Mouse (Mus musculus) liver, embryonic 11.5 days (tissue): ENCODE results near the gene Faiml. TPM values are rescaled to one million over a fixed set of nuclear protein-coding genes. Genes with fewer than 3 reads are reported as not detected.

Experiments used
- ATAC-seq: fragments of 200-750 bp; cut with Nextera tagmentation; replicated peaks from 2 replicates; pipeline ENCODE4 v1.8.0; 2017; ENCODE audit warnings: moderate number of reproducible peaks, mild to moderate bottlenecking, moderate TSS enrichment, moderate library complexity; ENCODE audit not compliant: low FRiP score
- DNase-seq: peaks from one replicate; pipeline ENCODE4 v3.0.0-alpha.2; 2017; ENCODE audit warnings: low spot score
- H3K27ac ChIP-seq: fragments of 300-500 bp; sonication (generic); 2 replicates; pipeline ENCODE4 v1.5.1; 2014; ENCODE audit warnings: mild to moderate bottlenecking, low read depth, low read length, control low read depth
- H3K27me3 ChIP-seq: fragments of 300-500 bp; sonication (generic); replicated peaks from 2 replicates; pipeline ENCODE4 v1.6.1; 2014; ENCODE audit warnings: low read length, mixed read lengths; ENCODE audit not compliant: control insufficient read depth, insufficient read depth
- H3K36me3 ChIP-seq: fragments of 300-500 bp; sonication (generic); 2 replicates; pipeline ENCODE4 v1.6.1; 2014; ENCODE audit warnings: mild to moderate bottlenecking, low read length, moderate library complexity, mixed read lengths; ENCODE audit not compliant: control insufficient read depth, insufficient read depth
- H3K4me1 ChIP-seq: fragments of 300-500 bp; sonication (generic); replicated peaks from 2 replicates; pipeline ENCODE4 v1.6.1; 2014; ENCODE audit warnings: low read length, mixed read lengths; ENCODE audit not compliant: control insufficient read depth, insufficient read depth
- H3K4me2 ChIP-seq: fragments of 300-500 bp; sonication (generic); 2 replicates; pipeline ENCODE4 v1.6.1; 2014; ENCODE audit warnings: mild to moderate bottlenecking, control low read depth, moderate library complexity
- H3K4me3 ChIP-seq: fragments of 300-500 bp; sonication (generic); 2 replicates; pipeline ENCODE4 v1.5.1; 2014; ENCODE audit warnings: low read depth, low read length, control low read depth
- H3K9ac ChIP-seq: fragments of 300-500 bp; sonication (generic); 2 replicates; pipeline ENCODE4 v1.6.1; 2014; ENCODE audit warnings: low read depth, low read length, control low read depth
- H3K9me3 ChIP-seq: fragments of 300-500 bp; sonication (generic); 2 replicates; pipeline ENCODE4 v1.6.1; 2016; ENCODE audit warnings: low read length, inconsistent platforms, mixed read lengths; ENCODE audit not compliant: control insufficient read depth
- WGBS: fragments of 180-500 bp; shearing (Covaris S2); extraction: QIAGEN DNeasy Blood & Tissue Kit; methylation state at CpG from one replicate; pipeline ENCODE4 v1.1.7; 2014; 5-methylcytosine and 5-hydroxymethylcytosine counted together
- polyA plus RNA-seq: library from polyadenylated mRNA; unstranded; fragments of >200 nt; fragmentation: Nextera tagmentation; extraction: Ambion mirVana; gene quantifications from 2 replicates; pipeline ENCODE4 v1.2.1, GENCODE M21; 2014

Gene Faiml
- polyA plus RNA-seq = not detected in 2 replicates

GRCm38 (mm10) chr9:99237139-99237538 lies at the start of gene Faiml:
Faiml (minus strand) TSS chr9:99237239.
- H3K27ac ChIP-seq = no peak within 1 kb of the TSS
- no peaks in the 10 kb centered on the region for H3K27me3 ChIP-seq
- H3K4me1 ChIP-seq = 0 out of 2 replicates have a peak, but pooled peaks cover 2% of the 10 kb centered on the region
- H3K4me2 ChIP-seq = no peak within 1 kb of the TSS
- ATAC-seq (no peak), DNase-seq (no peak)
- H3K4me3 ChIP-seq = no peak within 1 kb of the TSS
- no peaks in the 10 kb centered on the region for H3K36me3 ChIP-seq
- 87% methylated on average over 14 of the region's 14 CpGs for WGBS
- no peak within 1 kb of the TSS for H3K9ac ChIP-seq
- no peaks in the 10 kb centered on the region for H3K9me3 ChIP-seq

GRCm38 (mm10) chr9:99258891-99259290 lies 21.9 kb upstream of the Faiml start:
- H3K9ac ChIP-seq = no peak overlapping the region
- H3K27me3 ChIP-seq = no peaks in the 10 kb centered on the region
- peaks cover 11% of the 10 kb centered on the region for H3K36me3 ChIP-seq
- no peaks in the 10 kb centered on the region; the same call in 1 of the 2 replicates for H3K4me1 ChIP-seq
- no peaks in the 10 kb centered on the region for H3K9me3 ChIP-seq
- H3K27ac ChIP-seq = no peak overlapping the region
- no peak overlapping the region for H3K4me2 ChIP-seq
- no peak overlapping the region for H3K4me3 ChIP-seq
- no peak for DNase-seq
- no peak for ATAC-seq
- 80% methylated on average over 5 of the region's 5 CpGs for WGBS

- peak; percentile 66 for ATAC-seq
Measured at GRCm38 (mm10) chr9:99256821-99257220, 19.8 kb upstream of the Faiml start.

GRCm38 (mm10) chr9:99256206-99256605 lies 19.2 kb upstream of the Faiml start:
- Histone ChIP-seq H3K4me3 (no peak overlapping the region), H3K36me3 (peaks cover 6% of the 10 kb centered on the region), H3K9me3 (no peaks in the 10 kb centered on the region), H3K27me3 (no peaks in the 10 kb centered on the region), H3K4me2 (no peak overlapping the region), H3K4me1 (no peaks in the 10 kb centered on the region; the same call in 1 of the 2 replicates), H3K9ac (no peak overlapping the region), H3K27ac (peak overlapping the region; percentile 43; the same call in 1 of the 2 replicates)
- WGBS = 87% methylated on average over 1 of the region's 1 CpGs
- ATAC-seq (no peak), DNase-seq (no peak)

More at GRCm38 (mm10) chr9:99256821-99257220, 19.8 kb upstream of the Faiml start:
- Histone ChIP-seq H3K36me3 (peaks cover 6% of the 10 kb centered on the region), H3K27ac (no peak overlapping the region), H3K4me3 (no peak overlapping the region), H3K27me3 (no peaks in the 10 kb centered on the region), H3K9me3 (no peaks in the 10 kb centered on the region), H3K9ac (no peak overlapping the region), H3K4me1 (no peaks in the 10 kb centered on the region; the same call in 1 of the 2 replicates), H3K4me2 (no peak overlapping the region)
- WGBS = 80% methylated on average over 3 of the region's 3 CpGs
- DNase-seq = no peak

GRCm38 (mm10) chr9:99253861-99254260 lies 16.8 kb upstream of the Faiml start:
- 75% methylated on average over 10 of the region's 10 CpGs for WGBS
- no peak overlapping the region for H3K4me2 ChIP-seq
- peaks cover 11% of the 10 kb centered on the region for H3K36me3 ChIP-seq
- ATAC-seq (no peak), DNase-seq (no peak)
- peaks cover 2% of the 10 kb centered on the region for H3K4me1 ChIP-seq
- H3K9me3 ChIP-seq = no peaks in the 10 kb centered on the region
- no peak overlapping the region for H3K27ac ChIP-seq
- H3K4me3 ChIP-seq = no peak overlapping the region
- no peak overlapping the region for H3K9ac ChIP-seq
- no peaks in the 10 kb centered on the region for H3K27me3 ChIP-seq

- H3K27me3 ChIP-seq = no peaks in the 10 kb centered on the region
- H3K4me3 ChIP-seq = no peak overlapping the region
- DNase-seq (no peak), ATAC-seq (no peak)
- 95% methylated on average over 4 of the region's 4 CpGs for WGBS
- no peak overlapping the region for H3K27ac ChIP-seq
- H3K36me3 ChIP-seq = peaks cover 11% of the 10 kb centered on the region
- no peaks in the 10 kb centered on the region for H3K9me3 ChIP-seq
- H3K4me1 ChIP-seq = peaks cover 25% of the 10 kb centered on the region
- no peak overlapping the region for H3K9ac ChIP-seq
- no peak overlapping the region for H3K4me2 ChIP-seq
Measured at GRCm38 (mm10) chr9:99248906-99249305, 11.9 kb upstream of the Faiml start.

GRCm38 (mm10) chr9:99248304-99248703 lies 11.3 kb upstream of the Faiml start:
- H3K4me1 ChIP-seq = peaks cover 25% of the 10 kb centered on the region

GRCm38 (mm10) chr9:99243895-99244293 lies 6.9 kb upstream of the Faiml start:
- Histone ChIP-seq H3K27me3 (no peaks in the 10 kb centered on the region), H3K4me1 (peaks cover 27% of the 10 kb centered on the region), H3K9me3 (no peaks in the 10 kb centered on the region), H3K27ac (peak overlapping the region; percentile 99), H3K36me3 (peaks cover 6% of the 10 kb centered on the region; the same call in 1 of the 2 replicates), H3K9ac (peak overlapping the region; percentile 83), H3K4me2 (peak overlapping the region; percentile 72), H3K4me3 (peak overlapping the region; percentile 81)
- DNase-seq = no peak
- no peak for ATAC-seq
- WGBS = 4% methylated on average over 10 of the region's 10 CpGs

More at GRCm38 (mm10) chr9:99248304-99248703, 11.3 kb upstream of the Faiml start:
- H3K4me2 ChIP-seq = no peak overlapping the region
- DNase-seq (no peak), ATAC-seq (peak; percentile 58)
- H3K27me3 ChIP-seq = no peaks in the 10 kb centered on the region
- H3K4me3 ChIP-seq = no peak overlapping the region
- H3K9ac ChIP-seq = no peak overlapping the region
- no peaks in the 10 kb centered on the region for H3K9me3 ChIP-seq
- WGBS = 58% methylated on average over 8 of the region's 8 CpGs
- H3K36me3 ChIP-seq = peaks cover 11% of the 10 kb centered on the region
- H3K27ac ChIP-seq = no peak overlapping the region

- peaks cover 6% of the 10 kb centered on the region; the same call in 1 of the 2 replicates for H3K36me3 ChIP-seq
- no peaks in the 10 kb centered on the region for H3K9me3 ChIP-seq
- DNase-seq (peak; percentile 94), ATAC-seq (peak; percentile 88)
- under 1% methylated on average over 66 of the region's 66 CpGs for WGBS
- H3K4me1 ChIP-seq = peaks cover 22% of the 10 kb centered on the region
- H3K27ac ChIP-seq = peak within 1 kb of the TSS; percentile 99
- H3K4me3 ChIP-seq = peak within 1 kb of the TSS; percentile 81
- H3K4me2 ChIP-seq = peak within 1 kb of the TSS; percentile 72
- peak within 1 kb of the TSS; percentile 83 for H3K9ac ChIP-seq
- H3K27me3 ChIP-seq = no peaks in the 10 kb centered on the region
Measured at GRCm38 (mm10) chr9:99243190-99243894, 6.3 kb upstream of the Faiml start, which contains the start of gene Cep70. Cep70 (plus strand) TSS chr9:99243367.
